Mouse (Mus musculus): ENCODE results near the gene Epb41l1. TPM values are rescaled to one million over a fixed set of nuclear protein-coding genes. Genes with fewer than 3 reads are reported as not detected.
A peak's percentile ranks its signal among the peaks of the same experiment; 100 is the strongest.

Epb41l1 gene
- polyA plus RNA-seq, 1 experiment from 2014 or later, result 0.67 TPM

DNA sequence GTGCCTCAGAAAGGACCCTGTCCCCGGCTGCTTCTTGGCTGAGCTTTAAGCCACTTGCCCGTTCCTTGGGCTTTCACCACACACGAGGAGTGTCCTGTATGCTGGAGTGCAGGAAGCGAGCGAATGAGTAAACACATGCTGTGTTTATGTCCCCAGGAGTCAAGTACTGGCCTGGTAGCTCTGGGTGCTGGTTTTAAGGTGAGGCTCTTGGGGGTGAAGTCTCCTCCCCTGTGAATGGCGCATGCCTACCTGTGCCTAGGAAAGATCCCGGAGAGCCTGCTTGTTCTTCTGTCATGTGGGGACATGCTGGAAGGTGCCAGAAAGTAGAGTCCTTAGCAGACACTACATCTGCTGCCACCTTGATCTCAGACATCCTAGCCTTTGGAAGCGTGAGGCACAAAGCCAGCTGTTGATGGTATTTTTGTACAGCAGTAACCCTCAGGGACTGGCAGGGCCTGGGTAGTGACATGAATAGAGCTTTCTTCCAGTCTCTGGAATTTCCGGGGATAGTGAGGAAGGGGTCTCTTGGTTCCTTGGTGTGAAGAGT is 25.9 kb downstream of the Epb41l1 start:
- H3K27me3 ChIP-seq (ENCODE audit: control insufficient read depth, insufficient read depth, low read depth, low read length), result no peaks in the 10 kb centered on the region
- ATAC-seq (ENCODE audit: low read depth), result no peak
- no peak overlapping the region for H3K9ac ChIP-seq (ENCODE audit: low read depth, low read length)
- H3K27ac ChIP-seq (ENCODE audit: low read length), result no peak overlapping the region
- WGBS (ENCODE audit: insufficient replicate concordance), result 72% methylated on average over 9 of the region's 9 CpGs
- peaks cover 4% of the 10 kb centered on the region; the same call in 1 of the 2 replicates for H3K36me3 ChIP-seq (ENCODE audit: control insufficient read depth, insufficient read depth)
- no peaks in the 10 kb centered on the region; the same call in 1 of the 2 replicates for H3K4me1 ChIP-seq (ENCODE audit: control insufficient read depth, low read depth, low read length)
- no peaks in the 10 kb centered on the region for H3K9me3 ChIP-seq (replicated peaks; ENCODE audit: control insufficient read depth, low read length)
- H3K4me3 ChIP-seq (ENCODE audit: low read depth, low read length), result no peak overlapping the region
- H3K4me2 ChIP-seq (ENCODE audit: low read depth, low read length), result no peak overlapping the region

DNA sequence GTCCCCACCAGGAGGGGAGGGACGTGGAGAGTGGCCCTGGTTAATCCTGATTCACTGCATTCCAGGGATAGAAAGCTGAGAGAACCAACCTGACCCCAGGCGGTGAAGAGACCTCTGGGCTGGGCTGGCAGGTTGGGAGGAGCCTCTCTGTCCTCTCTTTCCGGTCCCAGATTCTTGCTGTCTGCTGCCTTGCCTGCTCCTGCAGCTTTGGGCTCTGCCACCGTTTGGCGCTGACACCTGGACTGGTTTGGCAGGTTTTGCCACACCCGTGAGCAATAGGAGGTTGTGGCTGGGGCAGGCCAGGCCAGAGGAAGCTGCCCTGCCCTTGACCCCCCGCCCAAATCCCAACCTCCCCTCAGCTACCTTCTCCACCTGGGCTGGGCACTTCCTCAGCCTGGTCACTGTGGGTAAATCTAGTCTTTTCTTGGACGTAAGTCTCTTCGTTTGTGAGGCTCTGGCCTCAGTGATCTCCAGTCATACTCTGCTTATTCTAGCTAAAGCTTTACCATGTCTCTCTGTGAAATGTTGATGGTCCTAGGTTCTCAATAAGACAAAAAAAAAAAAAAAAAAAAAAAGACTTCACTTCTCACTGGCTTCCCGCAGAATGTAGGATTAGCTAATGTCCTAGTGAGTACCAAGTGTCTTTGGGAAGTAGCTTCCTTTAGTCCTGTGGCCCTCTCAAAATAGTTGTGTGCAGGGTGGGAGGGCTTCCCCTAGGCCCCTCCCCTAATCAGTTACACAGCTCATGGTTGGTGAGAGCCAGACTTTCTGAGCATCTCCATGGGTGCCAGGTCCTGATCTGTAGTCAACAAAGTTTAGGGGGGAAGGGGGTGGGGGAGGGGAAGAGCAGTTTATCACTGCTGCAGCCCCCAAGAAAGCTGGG is 26.9 kb downstream of the Epb41l1 start:
- H3K9me3 ChIP-seq (replicated peaks; ENCODE audit: control insufficient read depth, low read length), result no peaks in the 10 kb centered on the region
- H3K4me1 ChIP-seq (ENCODE audit: control insufficient read depth, low read depth, low read length), result no peaks in the 10 kb centered on the region; the same call in 1 of the 2 replicates
- H3K27ac ChIP-seq (ENCODE audit: low read length), result no peak overlapping the region
- H3K4me3 ChIP-seq (ENCODE audit: low read depth, low read length), result no peak overlapping the region
- H3K36me3 ChIP-seq (ENCODE audit: control insufficient read depth, insufficient read depth), result peaks cover 4% of the 10 kb centered on the region; the same call in 1 of the 2 replicates
- no peak overlapping the region for H3K9ac ChIP-seq (ENCODE audit: low read depth, low read length)
- 20% methylated on average over 10 of the region's 10 CpGs for WGBS (ENCODE audit: insufficient replicate concordance)
- no peaks in the 10 kb centered on the region for H3K27me3 ChIP-seq (ENCODE audit: control insufficient read depth, insufficient read depth, low read depth, low read length)
- H3K4me2 ChIP-seq (ENCODE audit: low read depth, low read length), result no peak overlapping the region
- no peak for ATAC-seq (ENCODE audit: low read depth)

DNA sequence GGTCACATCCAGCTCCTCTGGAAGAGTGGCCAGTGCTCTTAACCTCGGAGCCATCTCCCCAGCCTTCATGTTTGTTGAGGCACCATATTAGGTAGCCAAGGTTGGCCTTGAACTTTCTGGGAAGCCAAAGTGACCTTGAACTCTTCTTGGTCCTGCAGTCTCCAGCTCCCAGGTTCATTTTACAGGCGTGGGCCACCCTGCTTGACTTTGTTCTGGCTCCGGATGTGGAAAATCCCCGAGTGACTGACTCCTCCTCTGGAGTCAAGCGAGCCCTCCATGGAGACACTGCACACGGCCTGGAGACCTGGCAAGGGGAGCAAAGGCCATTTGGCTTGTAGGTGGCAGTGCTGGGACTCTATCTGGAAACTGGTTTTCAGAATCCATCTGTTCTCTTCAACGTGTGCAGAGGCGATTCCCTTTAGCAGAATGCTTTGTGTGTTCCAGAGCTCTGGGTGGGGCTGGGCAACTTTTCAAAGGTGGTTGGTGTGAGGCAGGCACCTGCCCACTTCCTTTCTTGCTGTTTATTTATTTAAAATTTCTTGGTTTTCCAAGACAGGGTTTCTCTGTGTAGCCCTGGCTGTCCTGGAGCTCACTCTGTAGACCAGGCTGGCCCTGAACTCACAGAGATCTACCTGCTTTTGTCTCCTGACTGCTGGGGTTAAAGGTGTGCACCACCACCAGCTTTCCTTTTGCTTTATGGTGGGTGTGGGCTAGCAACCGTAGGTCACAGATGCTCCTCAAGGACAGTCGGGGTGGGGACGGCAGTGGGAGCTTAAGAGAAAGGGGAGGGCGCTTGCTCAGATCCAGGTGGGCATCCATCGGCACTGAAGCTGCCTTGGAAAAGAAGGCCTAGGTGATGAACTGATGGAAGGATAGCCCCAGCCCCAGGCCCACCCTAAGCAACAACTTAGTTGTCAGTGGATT is 30.8 kb downstream of the Epb41l1 start:
- WGBS (ENCODE audit: insufficient replicate concordance), result 67% methylated on average over 13 of the region's 13 CpGs
- no peak overlapping the region for H3K4me3 ChIP-seq (ENCODE audit: low read depth, low read length)
- no peak overlapping the region for H3K9ac ChIP-seq (ENCODE audit: low read depth, low read length)
- peaks cover 6% of the 10 kb centered on the region for H3K4me1 ChIP-seq (ENCODE audit: control insufficient read depth, low read depth, low read length)
- H3K27me3 ChIP-seq (ENCODE audit: control insufficient read depth, insufficient read depth, low read depth, low read length), result no peaks in the 10 kb centered on the region
- no peaks in the 10 kb centered on the region for H3K9me3 ChIP-seq (replicated peaks; ENCODE audit: control insufficient read depth, low read length)
- H3K27ac ChIP-seq (ENCODE audit: low read length), result no peak overlapping the region
- H3K36me3 ChIP-seq (ENCODE audit: control insufficient read depth, insufficient read depth), result no peaks in the 10 kb centered on the region
- H3K4me2 ChIP-seq (ENCODE audit: low read depth, low read length), result no peak overlapping the region
- no peak for ATAC-seq (ENCODE audit: low read depth)

DNA sequence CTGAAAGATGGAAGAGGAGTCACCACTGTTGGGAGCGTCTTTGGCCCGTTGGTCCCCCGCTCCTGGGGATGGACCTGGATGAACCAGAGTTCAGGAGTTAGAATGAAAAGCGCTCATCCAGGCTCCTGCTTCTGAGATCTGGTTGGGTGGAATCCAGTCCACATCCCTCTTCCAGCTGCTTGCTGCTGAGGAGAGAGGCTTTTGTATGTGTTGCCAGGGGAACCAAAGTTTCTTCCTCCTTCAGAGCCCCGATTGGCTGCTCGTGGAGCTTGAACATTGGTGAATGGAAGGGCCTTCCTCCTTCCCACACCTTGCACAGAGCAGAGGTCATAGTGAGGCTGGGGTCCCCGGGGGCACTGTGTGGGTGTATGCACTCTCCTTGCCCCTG is 31.4 kb downstream of the Epb41l1 start:
- WGBS (ENCODE audit: insufficient replicate concordance), result 65% methylated on average over 7 of the region's 7 CpGs
- no peak for ATAC-seq (ENCODE audit: low read depth)

DNA sequence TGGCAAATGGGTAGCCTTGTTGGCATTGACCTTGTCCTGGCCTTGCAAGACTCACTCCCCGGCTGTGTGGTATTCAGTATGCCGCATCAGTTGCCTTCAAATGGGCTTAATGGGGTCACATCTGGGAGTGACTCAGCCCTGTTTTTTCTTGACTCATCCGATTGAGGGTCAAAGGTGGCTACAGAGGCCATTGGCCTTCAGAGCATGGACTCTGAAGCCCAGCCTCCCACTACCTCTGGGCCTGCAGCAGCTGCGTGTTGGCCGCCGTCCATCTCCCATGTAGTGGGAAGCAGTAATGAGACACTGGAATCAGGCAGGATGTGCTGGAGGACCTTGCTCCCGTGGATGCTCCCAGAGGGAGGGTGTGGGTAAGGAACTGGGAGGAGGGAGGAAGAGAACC is 33.1 kb downstream of the Epb41l1 start:
- Histone ChIP-seq H3K4me3 (ENCODE audit: low read depth, low read length) (no peak overlapping the region), H3K36me3 (ENCODE audit: control insufficient read depth, insufficient read depth) (no peaks in the 10 kb centered on the region), H3K9ac (ENCODE audit: low read depth, low read length) (no peak overlapping the region), H3K9me3 (replicated peaks; ENCODE audit: control insufficient read depth, low read length) (no peaks in the 10 kb centered on the region), H3K27ac (ENCODE audit: low read length) (no peak overlapping the region), H3K27me3 (ENCODE audit: control insufficient read depth, insufficient read depth, low read depth, low read length) (no peaks in the 10 kb centered on the region), H3K4me1 (ENCODE audit: control insufficient read depth, low read depth, low read length) (peaks cover 6% of the 10 kb centered on the region), H3K4me2 (ENCODE audit: low read depth, low read length) (no peak overlapping the region)
- peak; percentile 88 for ATAC-seq (ENCODE audit: low read depth)
- 56% methylated on average over 7 of the region's 7 CpGs for WGBS (ENCODE audit: insufficient replicate concordance)

More for the DNA sequence above, 31.4 kb downstream of the Epb41l1 start:
- no peaks in the 10 kb centered on the region for H3K27me3 ChIP-seq (ENCODE audit: control insufficient read depth, insufficient read depth, low read depth, low read length)
- no peak overlapping the region for H3K27ac ChIP-seq (ENCODE audit: low read length)
- H3K4me2 ChIP-seq (ENCODE audit: low read depth, low read length), result no peak overlapping the region
- H3K4me3 ChIP-seq (ENCODE audit: low read depth, low read length), result no peak overlapping the region
- no peak overlapping the region for H3K9ac ChIP-seq (ENCODE audit: low read depth, low read length)
- peaks cover 6% of the 10 kb centered on the region for H3K4me1 ChIP-seq (ENCODE audit: control insufficient read depth, low read depth, low read length)
- no peaks in the 10 kb centered on the region for H3K9me3 ChIP-seq (replicated peaks; ENCODE audit: control insufficient read depth, low read length)
- H3K36me3 ChIP-seq (ENCODE audit: control insufficient read depth, insufficient read depth), result no peaks in the 10 kb centered on the region

DNA sequence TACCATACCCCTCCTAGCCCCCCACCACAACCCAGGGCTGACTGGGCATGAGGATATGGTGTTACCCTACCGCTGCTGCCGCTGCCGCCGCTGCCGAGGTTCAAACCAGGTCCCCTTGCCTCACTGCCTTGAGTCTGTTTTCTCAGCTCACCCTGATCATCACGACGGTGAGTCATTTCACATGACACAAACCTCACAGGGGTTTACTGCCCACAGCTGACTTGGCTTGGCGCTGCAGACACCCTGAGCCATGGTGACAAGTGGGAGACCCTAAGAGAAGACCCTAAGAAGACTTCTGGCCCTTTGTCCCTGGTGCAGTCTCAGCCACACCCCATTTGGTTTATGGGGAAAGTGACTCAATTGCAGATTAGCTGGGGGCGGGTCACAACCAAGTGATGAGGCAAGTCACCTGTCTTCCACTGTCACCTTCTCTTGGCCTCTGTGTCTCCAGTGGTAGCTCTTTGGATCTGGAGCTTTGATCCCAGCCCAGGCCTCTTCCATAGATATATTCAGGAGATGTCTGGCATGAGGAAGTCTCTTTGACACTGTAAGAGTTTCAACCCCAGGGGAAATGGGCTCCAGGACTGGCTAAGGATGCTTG is 34.9 kb downstream of the Epb41l1 start:
- ATAC-seq (ENCODE audit: low read depth), result no peak
- 72% methylated on average over 9 of the region's 9 CpGs for WGBS (ENCODE audit: insufficient replicate concordance)

DNA sequence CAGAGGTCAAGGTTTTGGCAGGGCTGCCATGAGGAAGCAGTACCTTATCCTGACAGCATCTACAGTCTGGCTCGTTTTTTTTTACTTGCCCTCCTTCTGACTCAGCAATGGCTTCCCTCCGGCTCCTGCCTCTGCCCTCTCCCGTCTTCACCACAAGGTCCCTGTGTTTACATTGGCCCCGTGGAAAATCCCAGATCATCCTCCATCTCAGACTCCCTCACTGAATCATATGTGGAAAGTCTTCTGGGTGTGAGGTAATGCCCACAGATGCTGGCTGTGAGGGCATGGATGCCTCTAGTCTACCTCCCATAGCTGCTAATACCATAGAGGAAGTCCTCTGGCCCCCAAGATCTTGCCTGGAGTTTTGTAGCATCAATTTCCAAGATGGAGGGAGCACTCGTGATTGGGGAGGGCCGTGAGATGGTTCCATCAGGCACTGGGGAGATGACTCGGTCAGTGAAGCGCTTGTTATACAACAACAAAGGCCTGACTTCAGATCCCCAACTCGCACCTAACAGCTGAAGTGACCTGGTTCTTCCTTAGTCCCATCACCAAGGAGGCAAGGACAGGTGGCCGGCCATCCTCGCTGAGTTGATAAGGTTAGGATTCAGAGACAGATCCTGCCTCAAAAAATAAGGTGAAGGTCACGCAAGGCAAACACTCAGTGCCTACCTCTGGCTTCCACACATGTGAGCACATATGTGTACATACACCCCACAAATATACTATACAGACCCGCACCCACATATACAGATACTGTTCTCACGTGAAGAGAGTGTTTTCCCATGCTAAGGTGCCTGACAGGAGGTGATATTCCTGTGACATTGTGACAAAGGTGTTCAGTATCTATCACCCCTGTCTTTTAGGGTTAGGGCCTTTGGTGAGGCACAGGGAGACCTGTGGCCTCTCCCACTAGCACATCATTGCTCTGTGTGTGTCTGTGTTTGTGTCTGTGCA is 36.0 kb downstream of the Epb41l1 start:
- H3K27ac ChIP-seq (ENCODE audit: low read length), result no peak overlapping the region
- peaks cover 6% of the 10 kb centered on the region for H3K4me1 ChIP-seq (ENCODE audit: control insufficient read depth, low read depth, low read length)
- H3K36me3 ChIP-seq (ENCODE audit: control insufficient read depth, insufficient read depth), result no peaks in the 10 kb centered on the region
- WGBS (ENCODE audit: insufficient replicate concordance), result 58% methylated on average over 14 of the region's 14 CpGs
- no peaks in the 10 kb centered on the region for H3K27me3 ChIP-seq (ENCODE audit: control insufficient read depth, insufficient read depth, low read depth, low read length)
- H3K9me3 ChIP-seq (replicated peaks; ENCODE audit: control insufficient read depth, low read length), result no peaks in the 10 kb centered on the region
- H3K9ac ChIP-seq (ENCODE audit: low read depth, low read length), result no peak overlapping the region
- ATAC-seq (ENCODE audit: low read depth), result no peak
- no peak overlapping the region for H3K4me2 ChIP-seq (ENCODE audit: low read depth, low read length)
- no peak overlapping the region for H3K4me3 ChIP-seq (ENCODE audit: low read depth, low read length)

More for the DNA sequence above, 34.9 kb downstream of the Epb41l1 start:
- H3K4me3 ChIP-seq (ENCODE audit: low read depth, low read length), result no peak overlapping the region
- H3K4me2 ChIP-seq (ENCODE audit: low read depth, low read length), result no peak overlapping the region
- no peaks in the 10 kb centered on the region for H3K36me3 ChIP-seq (ENCODE audit: control insufficient read depth, insufficient read depth)
- no peaks in the 10 kb centered on the region for H3K27me3 ChIP-seq (ENCODE audit: control insufficient read depth, insufficient read depth, low read depth, low read length)
- H3K9me3 ChIP-seq (replicated peaks; ENCODE audit: control insufficient read depth, low read length), result no peaks in the 10 kb centered on the region
- H3K9ac ChIP-seq (ENCODE audit: low read depth, low read length), result no peak overlapping the region
- peaks cover 6% of the 10 kb centered on the region for H3K4me1 ChIP-seq (ENCODE audit: control insufficient read depth, low read depth, low read length)
- no peak overlapping the region for H3K27ac ChIP-seq (ENCODE audit: low read length)

DNA sequence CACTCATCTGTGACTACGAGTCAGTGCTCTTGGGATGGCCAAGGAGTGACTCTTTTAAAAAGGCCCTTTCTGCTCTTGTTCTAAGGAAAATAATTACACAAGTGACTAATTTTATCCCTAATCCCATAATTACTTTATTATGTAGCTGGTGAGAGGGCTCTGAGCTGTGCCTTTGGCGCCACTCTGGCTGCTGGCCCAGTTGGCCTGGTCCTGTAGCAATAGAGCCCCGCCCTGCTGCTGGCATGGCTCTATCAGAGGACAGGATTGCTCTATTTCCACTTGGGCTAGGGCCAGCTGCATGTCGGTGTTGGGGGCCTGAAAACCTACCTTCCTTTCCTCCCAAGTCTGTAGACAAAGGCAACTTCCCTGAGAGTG is 36.6 kb downstream of the Epb41l1 start:
- Histone ChIP-seq H3K9me3 (replicated peaks; ENCODE audit: control insufficient read depth, low read length) (no peaks in the 10 kb centered on the region), H3K4me3 (ENCODE audit: low read depth, low read length) (no peak overlapping the region), H3K4me1 (ENCODE audit: control insufficient read depth, low read depth, low read length) (peaks cover 6% of the 10 kb centered on the region), H3K9ac (ENCODE audit: low read depth, low read length) (no peak overlapping the region), H3K4me2 (ENCODE audit: low read depth, low read length) (no peak overlapping the region), H3K27ac (ENCODE audit: low read length) (no peak overlapping the region), H3K36me3 (ENCODE audit: control insufficient read depth, insufficient read depth) (no peaks in the 10 kb centered on the region), H3K27me3 (ENCODE audit: control insufficient read depth, insufficient read depth, low read depth, low read length) (no peaks in the 10 kb centered on the region)
- no peak for ATAC-seq (ENCODE audit: low read depth)
- WGBS (ENCODE audit: insufficient replicate concordance), result 57% methylated on average over 4 of the region's 4 CpGs

Data from liver, embryonic 16.5 days (tissue).